Mouse (Mus musculus) liver, embryonic 14 days (tissue): Measurements from ENCODE around the gene Sin3b. TPM values are rescaled to one million over a fixed set of nuclear protein-coding genes. Genes with fewer than 3 reads are reported as not detected.

Experiments
- polyA plus RNA-seq: library from polyadenylated mRNA; depleted of rRNA; stranded (reverse); fragments of >200 nt; gene quantifications from 2 replicates; pipeline ENCODE4 v1.2.3, GENCODE M21; 2012; rRNA removed

Sin3b gene
- polyA plus RNA-seq, result 46.3 and 49.7 TPM in 2 replicates

DNA sequence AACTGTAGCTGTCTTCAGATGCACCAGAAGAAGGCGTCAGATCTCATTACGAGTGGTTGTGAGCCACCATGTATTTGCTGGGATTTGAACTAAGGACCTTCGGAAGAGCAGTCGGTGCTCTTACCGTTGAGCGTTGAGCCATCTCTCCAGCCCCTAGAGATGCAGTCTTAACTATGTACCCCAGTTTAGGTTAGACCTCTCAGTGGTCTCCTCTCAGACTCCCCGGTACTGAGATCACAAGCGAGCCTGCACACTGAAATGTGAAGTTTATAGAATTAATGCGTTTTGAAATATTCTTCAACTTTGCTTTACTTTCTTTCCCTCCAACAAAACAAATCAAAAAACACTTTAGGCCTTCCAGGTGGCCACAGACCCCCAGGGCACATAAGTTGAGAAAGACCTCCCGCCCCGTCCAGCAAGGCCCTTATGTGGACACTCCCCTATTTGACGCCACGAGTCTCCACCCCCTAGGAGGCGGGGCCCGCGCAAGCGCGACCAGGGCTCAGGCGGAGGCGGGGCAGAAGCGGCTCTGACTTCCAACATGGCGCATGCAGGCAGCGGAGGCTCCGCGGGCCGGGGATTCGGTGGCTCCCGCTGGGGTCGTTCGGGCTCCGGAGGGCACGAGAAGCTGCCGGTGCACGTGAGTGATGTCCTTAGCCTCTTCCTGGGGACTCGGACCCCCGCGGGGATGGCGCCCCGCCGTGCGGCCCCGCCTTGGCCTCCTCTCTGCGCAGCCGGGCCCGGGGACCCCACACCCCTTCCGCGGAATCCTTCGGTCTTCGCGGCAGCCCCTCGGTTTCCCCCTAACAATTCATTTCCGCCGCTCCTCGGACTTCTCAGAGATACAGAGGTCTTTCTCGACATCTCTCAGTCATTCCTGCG is at the start of gene Sin3b:
Gene Sin3b, plus strand, starts transcription at position 517 of the 882 bp plus-strand sequence.

DNA sequence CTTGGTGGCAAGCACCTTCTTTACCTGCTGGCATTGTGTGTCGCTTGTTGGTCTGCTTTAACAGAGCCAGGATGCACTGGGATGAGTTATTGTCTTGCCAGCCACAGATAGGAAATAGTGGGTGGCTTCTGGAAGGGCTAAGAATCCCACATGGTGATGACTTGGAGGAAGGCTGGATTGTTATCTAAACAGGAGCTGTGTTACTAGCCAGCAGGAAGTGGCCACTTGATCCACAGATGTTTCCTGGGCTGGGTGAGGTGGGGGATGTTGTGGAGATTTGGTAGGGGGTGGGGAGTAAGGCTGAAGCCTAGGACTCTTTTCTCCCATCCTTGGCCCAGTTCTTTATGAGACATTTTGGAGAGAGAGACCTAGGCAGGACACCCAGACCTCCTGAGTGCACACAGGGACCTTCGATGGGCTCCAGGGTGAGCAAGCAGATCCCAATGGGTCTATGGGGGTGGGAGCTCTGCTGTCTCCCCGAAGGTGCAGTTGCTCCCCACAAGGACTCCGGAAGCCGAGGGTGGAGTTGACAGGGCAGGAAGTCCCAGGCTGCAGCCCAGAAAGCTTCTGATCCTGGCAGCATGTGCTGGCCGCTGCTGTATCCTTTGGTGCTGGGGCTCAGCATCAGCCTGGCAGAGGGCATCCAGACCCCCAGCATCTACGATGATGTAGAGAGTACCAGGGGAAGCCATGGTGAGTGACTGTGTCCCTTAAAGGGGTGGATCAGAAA is 38.4 kb downstream of the Sin3b start, which contains the start of gene F2rl3:
Gene F2rl3, plus strand, starts transcription at position 559 of the 730 bp plus-strand sequence.

Other genes starting within 250 kb of the Sin3b start
- gene Cherp, start 248.1 kb upstream of the Sin3b start, polyA plus RNA-seq, result 21.7 and 27.6 TPM in 2 replicates
- gene Slc35e1, start 230.7 kb upstream of the Sin3b start, polyA plus RNA-seq, result 6.8 and 7.7 TPM in 2 replicates
- gene Med26, start 175.0 kb upstream of the Sin3b start, polyA plus RNA-seq, result 4.1 and 4.6 TPM in 2 replicates
- gene Smim7, start 152.2 kb upstream of the Sin3b start, polyA plus RNA-seq, result 15.9 and 18.9 TPM in 2 replicates
- gene Tmem38a, start 151.2 kb upstream of the Sin3b start, polyA plus RNA-seq, result 0.98 and 1.8 TPM in 2 replicates
- under 0.01 and 0.01 TPM in 2 replicates for gene Nwd1, start 76.6 kb upstream of the Sin3b start, polyA plus RNA-seq
- gene F2rl3, start 38.6 kb downstream of the Sin3b start, polyA plus RNA-seq, result 3.4 and 4.0 TPM in 2 replicates